Mouse (Mus musculus) heart, postnatal 0 days (tissue): ENCODE data around the gene Atat1.

Experiments used
- CTCF ChIP-seq: IDR thresholded peaks from 2 replicates; pipeline ENCODE4 v1.5.1; 2016; ENCODE audit warnings: antibody characterized with exemption, control low read depth, low read depth
- EP300 ChIP-seq: IDR thresholded peaks from 2 replicates; pipeline ENCODE4 v1.6.1; 2016; ENCODE audit warnings: antibody characterized with exemption, low read depth

- TF ChIP-seq CTCF (no peak), EP300 (no peak)
Measured at GRCm38 (mm10) chr17:35907609-35908008, 2.3 kb downstream of the Atat1 start.
